ENCODE assay signal across 8 mouse cellular contexts in genomic region chr6:71125043-71125893, GRCm38 (mm10). TPM values are rescaled to one million over a fixed set of nuclear protein-coding genes. Genes with fewer than 3 reads are reported as not detected.
DNase-seq lines count a peak whose midpoint lies in the region; ATAC-seq and TF ChIP-seq lines count a peak whose summit lies in the region.

No protein-coding gene starts in this region.

- no peak overlapping the region for H3K27ac ChIP-seq in heart, embryonic 11.5 days (ENCODE audit: low read depth, low read length)
- no peak overlapping the region for H3K27ac ChIP-seq in cortical plate, adult 2 months (ENCODE audit: insufficient read depth, low read length)
- no peak overlapping the region for H3K27ac ChIP-seq in intestine, embryonic 14.5 days (ENCODE audit: low read depth)
- no peak overlapping the region for H3K27ac ChIP-seq in midbrain, embryonic 11.5 days (ENCODE audit: low read depth, low read length)
- H3K27ac ChIP-seq in small intestine, adult 2 months (ENCODE audit: insufficient read depth, low read depth, low read length), result no peak overlapping the region

- ATAC-seq in heart, embryonic 11.5 days (replicated peaks; ENCODE audit: insufficient number of reproducible peaks, low FRiP score, low TSS enrichment), result no peak
- ATAC-seq in intestine, embryonic 14.5 days (replicated peaks; ENCODE audit: low FRiP score, low TSS enrichment, low read depth), result peak; percentile 92
- peak; percentile 73 for ATAC-seq in midbrain, embryonic 11.5 days (ENCODE audit: low FRiP score)

- H3K9me3 ChIP-seq in heart, embryonic 11.5 days (replicated peaks; ENCODE audit: control insufficient read depth, low read length), result no peaks in the 10 kb centered on the region
- no peaks in the 10 kb centered on the region for H3K9me3 ChIP-seq in intestine, embryonic 14.5 days (ENCODE audit: control insufficient read depth, low read length)
- no peaks in the 10 kb centered on the region; the same call in 1 of the 2 replicates for H3K9me3 ChIP-seq in midbrain, embryonic 11.5 days (ENCODE audit: control insufficient read depth, low read length)

- H3K4me2 ChIP-seq in heart, embryonic 11.5 days, result no peak overlapping the region
- H3K4me2 ChIP-seq in intestine, embryonic 14.5 days (ENCODE audit: low read length), result no peak overlapping the region
- no peak overlapping the region for H3K4me2 ChIP-seq in midbrain, embryonic 11.5 days

- no peaks in the 10 kb centered on the region for H3K4me1 ChIP-seq in heart, embryonic 11.5 days (ENCODE audit: control insufficient read depth, insufficient read depth, low read length)
- no peaks in the 10 kb centered on the region for H3K4me1 ChIP-seq in cortical plate, adult 2 months (ENCODE audit: control insufficient read depth, insufficient read depth, low read length)
- no peaks in the 10 kb centered on the region for H3K4me1 ChIP-seq in intestine, embryonic 14.5 days (replicated peaks; ENCODE audit: control insufficient read depth, insufficient read depth, low read length)
- no peaks in the 10 kb centered on the region for H3K4me1 ChIP-seq in midbrain, embryonic 11.5 days (ENCODE audit: control insufficient read depth, insufficient read depth, low read length)
- H3K4me1 ChIP-seq in small intestine, adult 2 months (ENCODE audit: control insufficient read depth, insufficient read depth, insufficient read length, low read length), result peaks cover 5% of the 10 kb centered on the region; the same call in 1 of the 2 replicates

- no peak overlapping the region for H3K4me3 ChIP-seq in heart, embryonic 11.5 days (ENCODE audit: low read depth, low read length)
- H3K4me3 ChIP-seq in cortical plate, adult 2 months (ENCODE audit: insufficient read depth, low read length), result no peak overlapping the region
- H3K4me3 ChIP-seq in intestine, embryonic 14.5 days (ENCODE audit: low read depth, low read length), result no peak overlapping the region
- H3K4me3 ChIP-seq in midbrain, embryonic 11.5 days (ENCODE audit: low read depth, low read length), result no peak overlapping the region
- no peak overlapping the region for H3K4me3 ChIP-seq in small intestine, adult 2 months (ENCODE audit: low read depth, low read length)

- peak; percentile 84 for TF ChIP-seq CTCF in cortical plate, adult 2 months (IDR thresholded peaks at IDR 0.05; ENCODE audit: extremely low read depth, insufficient read depth, low read length)
- peak; percentile 93; the same call in 1 of the 2 replicates for TF ChIP-seq CTCF in small intestine, adult 2 months (IDR thresholded peaks at IDR 0.05; ENCODE audit: extremely low read depth, insufficient read length, insufficient replicate concordance, low read depth, low read length)

- no peaks in the 10 kb centered on the region for H3K36me3 ChIP-seq in heart, embryonic 11.5 days (ENCODE audit: control insufficient read depth, insufficient read depth, low read length)
- H3K36me3 ChIP-seq in intestine, embryonic 14.5 days (ENCODE audit: control insufficient read depth, insufficient read depth, low read length), result no peaks in the 10 kb centered on the region
- H3K36me3 ChIP-seq in midbrain, embryonic 11.5 days (ENCODE audit: control insufficient read depth, insufficient read depth, low read length), result no peaks in the 10 kb centered on the region
- no peaks in the 10 kb centered on the region for H3K36me3 ChIP-seq in small intestine, adult 2 months (ENCODE audit: control insufficient read depth, insufficient read depth, low read length)

- 8% methylated on average over 3 of the region's 3 CpGs for WGBS in heart, embryonic 11.5 days (ENCODE audit: insufficient replicate concordance)
- WGBS in intestine, embryonic 14.5 days, result 6% methylated on average over 3 of the region's 3 CpGs
- WGBS in midbrain, embryonic 11.5 days, result 7% methylated on average over 3 of the region's 3 CpGs
- WGBS in small intestine, adult 2 months, result 10% methylated on average over 3 of the region's 3 CpGs

- peak; percentile 92 for DNase-seq in heart, adult 11 months
- DNase-seq in gastrocnemius, postnatal 10 days, result peak; percentile 76
- peak; percentile 96 for DNase-seq in intestine, embryonic 14.5 days (ENCODE audit: low spot score)
- DNase-seq in left cerebral cortex, adult 8-10 months (ENCODE audit: low spot score in 2 of 2), result peak; percentile 22 to 73
- DNase-seq in midbrain, embryonic 11.5 days (ENCODE audit: low spot score, missing footprints), result peak; percentile 97

- TF ChIP-seq POLR2A in cortical plate, adult 2 months (IDR thresholded peaks at IDR 0.05; ENCODE audit: extremely low read depth, insufficient read depth, low read length), result no peak
- TF ChIP-seq POLR2A in small intestine, adult 2 months (IDR thresholded peaks at IDR 0.05; ENCODE audit: low read depth, low read length), result no peak

- H3K9ac ChIP-seq in heart, embryonic 11.5 days (ENCODE audit: low read depth, low read length), result no peak overlapping the region
- no peak overlapping the region for H3K9ac ChIP-seq in intestine, embryonic 14.5 days (ENCODE audit: low read length)
- H3K9ac ChIP-seq in midbrain, embryonic 11.5 days (ENCODE audit: low read length), result no peak overlapping the region

- H3K27me3 ChIP-seq in heart, embryonic 11.5 days (ENCODE audit: control insufficient read depth, insufficient read depth, low read length), result no peaks in the 10 kb centered on the region
- H3K27me3 ChIP-seq in intestine, embryonic 14.5 days (replicated peaks; ENCODE audit: control insufficient read depth, insufficient read depth, low read length), result no peaks in the 10 kb centered on the region
- no peaks in the 10 kb centered on the region for H3K27me3 ChIP-seq in midbrain, embryonic 11.5 days (ENCODE audit: control insufficient read depth, insufficient read depth, low read length)
- H3K27me3 ChIP-seq in small intestine, adult 2 months (ENCODE audit: control insufficient read depth, insufficient read depth, low read length), result no peaks in the 10 kb centered on the region

RNA-seq across cellular contexts. Expression of gene Thnsl2, which starts 19.0 kb away (rescaled TPM):
- 4.9 and 5.1 TPM in 2 replicates for polyA plus RNA-seq in heart, embryonic 11.5 days (2014; fragmentation: Nextera tagmentation; extraction: Ambion mirVana)
- 5.0 and 5.1 TPM in 2 replicates for polyA plus RNA-seq in cortical plate, adult 2 months (2012; rRNA removed)
- total RNA-seq in gastrocnemius, postnatal 10 days (2021), result 1 to 10 TPM; 7.8 to 8.5 TPM
- 21.5 and 23.0 TPM in 2 replicates for polyA plus RNA-seq in intestine, embryonic 14.5 days (2014; fragmentation: Nextera tagmentation; extraction: Ambion mirVana)
- total RNA-seq in left cerebral cortex, adult 8-10 months (2022), result 1 to 10 TPM; 4.6 to 9.5 (median 5.5) TPM
- polyA plus RNA-seq in midbrain, embryonic 11.5 days (2014; fragmentation: Nextera tagmentation; extraction: Ambion mirVana), result 5.3 and 7.4 TPM in 2 replicates
- 10.0 and 23.1 TPM in 2 replicates for polyA plus RNA-seq in small intestine, adult 2 months (2012; rRNA removed)
